Mouse (Mus musculus) CD8-positive naive resting alpha-beta T cell, adult 57 days (primary cell): ENCODE data around the gene Atmin. TPM values are rescaled to one million over a fixed set of nuclear protein-coding genes. Genes with fewer than 3 reads are reported as not detected.

Experiments used
- total RNA-seq: library from RNA; stranded (reverse); gene quantifications from one replicate; pipeline ENCODE4 v1.2.4, GENCODE M21; 2023

Atmin gene
- 16.1 TPM for total RNA-seq

DNA sequence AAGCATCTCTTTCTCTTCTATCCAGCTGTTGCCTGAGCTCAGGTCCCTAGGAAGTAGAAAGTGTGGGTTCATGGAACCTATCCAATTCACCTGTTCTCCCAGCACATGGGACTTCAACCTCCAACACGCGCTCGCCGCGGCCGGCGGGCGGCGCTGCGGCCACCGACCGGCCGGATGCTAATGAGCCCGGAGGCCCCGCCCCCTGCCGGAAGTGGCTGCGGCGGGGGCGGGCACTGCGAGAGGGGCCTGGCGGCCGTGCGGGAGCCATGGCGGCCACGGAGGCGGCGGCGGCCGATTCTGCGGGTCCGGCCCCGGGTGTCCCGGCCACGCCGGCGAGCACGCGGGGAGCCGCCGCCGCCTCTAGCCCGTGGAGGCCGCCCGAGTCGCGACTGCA lies at the start of gene Atmin:
Gene Atmin (plus strand): TSS at position 233 of the 394 bp plus-strand sequence.

DNA sequence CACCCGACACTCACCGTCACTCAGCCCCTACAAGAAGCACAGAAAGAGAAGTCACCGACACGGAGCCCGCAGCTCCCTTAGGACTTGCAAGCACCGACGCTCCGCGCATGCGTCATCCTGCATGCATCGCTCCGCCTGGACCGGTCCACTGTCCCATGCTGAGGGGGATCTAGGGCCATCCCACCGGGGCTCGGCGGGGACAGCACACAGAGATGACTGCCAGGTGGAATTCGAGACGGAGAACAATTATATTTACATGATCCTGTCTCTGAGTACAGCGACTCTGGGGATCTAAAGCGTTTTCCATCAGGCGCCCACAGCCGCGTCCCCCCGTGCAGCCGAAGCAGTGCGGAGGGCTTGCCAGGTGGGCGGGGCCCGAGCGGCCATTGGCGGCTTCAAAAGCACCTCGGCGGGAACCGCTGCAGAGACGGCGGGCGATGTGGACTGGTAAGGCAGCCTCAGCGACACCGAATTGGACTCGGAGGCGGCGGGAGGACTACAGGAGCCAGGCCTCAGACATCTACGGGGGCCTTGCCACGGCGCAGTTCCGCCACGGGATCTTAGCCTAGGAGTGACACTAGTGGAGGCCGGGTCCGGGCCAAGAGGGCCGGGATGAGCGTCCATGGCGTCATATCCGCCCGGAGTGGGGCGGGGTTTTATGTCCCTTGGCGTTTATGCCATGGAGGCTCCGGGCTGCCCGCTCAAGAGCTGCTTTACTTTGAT lies 21.7 kb upstream of the Atmin start, which contains the start of the genes Cmc2 and Cenpn:
Gene Cmc2 (minus strand): TSS at position 119 of the 723 bp plus-strand sequence.
Gene Cenpn (plus strand): TSS at position 394 of the 723 bp plus-strand sequence.

DNA sequence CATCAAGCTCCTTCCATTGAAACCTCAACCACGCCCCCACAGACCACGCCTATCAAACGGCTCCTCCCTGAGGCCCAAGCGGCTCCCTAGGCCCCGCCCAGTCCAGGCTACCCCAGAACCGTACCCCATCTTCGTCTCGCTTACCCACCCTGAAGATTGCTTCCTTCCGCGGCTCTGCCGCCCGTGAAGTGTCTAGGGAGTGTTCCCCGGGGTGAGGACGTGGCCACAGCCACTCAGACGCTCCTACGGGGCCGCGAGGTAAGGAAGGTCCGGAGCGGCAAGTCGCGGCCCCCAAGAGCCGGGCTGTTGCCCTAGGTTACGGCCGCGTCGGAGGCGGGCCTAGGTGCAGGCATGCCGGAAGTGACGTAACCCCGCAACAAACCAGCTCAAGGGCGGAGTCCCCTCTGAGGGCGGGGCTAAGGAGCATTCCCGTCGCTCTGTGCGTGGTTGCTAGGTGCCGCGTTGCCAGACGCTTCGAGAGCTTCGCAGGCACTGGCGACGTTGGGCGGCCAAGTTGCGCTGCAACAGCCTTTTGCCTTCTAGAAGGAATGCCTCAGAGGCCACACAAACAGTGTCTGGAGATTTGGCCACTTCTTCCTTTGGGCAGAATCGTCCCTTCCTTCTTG lies 35.6 kb downstream of the Atmin start, which contains the start of gene 1700030J22Rik:
Gene 1700030J22Rik (minus strand): TSS at position 329 of the 626 bp plus-strand sequence.

DNA sequence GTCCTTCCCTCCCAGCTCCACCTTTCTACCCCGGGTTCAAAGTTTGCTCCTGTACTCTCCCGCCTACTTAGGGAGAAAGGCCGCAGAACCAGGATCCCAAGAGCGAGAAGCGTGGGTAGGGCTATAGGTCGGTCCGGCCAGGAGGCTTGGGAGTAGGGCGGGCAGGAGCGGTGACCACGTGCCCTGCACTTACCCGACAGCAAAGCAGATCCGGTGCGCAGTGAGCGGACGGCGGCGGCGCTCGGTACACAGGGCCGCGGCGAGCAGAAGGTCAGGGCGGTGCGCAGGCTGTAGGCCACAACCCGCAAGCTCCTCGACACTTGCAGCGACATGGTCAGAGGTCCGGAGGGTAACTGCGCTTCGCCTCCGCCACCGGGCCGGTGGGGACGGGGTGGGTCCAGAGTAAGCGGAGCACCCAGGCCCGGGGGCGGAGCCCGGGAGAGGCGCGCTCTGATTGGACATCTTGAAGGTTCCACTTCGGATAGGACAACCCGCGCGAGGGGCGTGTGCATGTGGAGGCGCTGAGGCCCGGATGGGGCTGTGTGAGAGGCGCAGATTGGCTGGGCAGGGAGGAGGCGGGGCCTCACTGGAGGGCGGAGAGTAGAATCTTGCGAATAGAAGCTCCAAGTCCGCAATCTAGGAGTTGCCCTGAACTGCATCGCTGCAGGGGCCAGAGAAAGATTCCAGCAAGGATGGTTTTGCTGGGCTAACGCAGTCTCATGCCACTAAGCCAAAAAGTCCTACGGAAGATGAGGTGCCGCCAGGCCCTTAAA lies 50.1 kb downstream of the Atmin start, which contains the start of gene Gcsh:
Gene Gcsh (minus strand): TSS at position 443 of the 773 bp plus-strand sequence.

Other genes with a start within 250 kb of the Atmin start
- 12.6 TPM for gene Cdyl2, start 210.4 kb upstream of the Atmin start, total RNA-seq
- 6.1 TPM for gene Cmc2, start 21.9 kb upstream of the Atmin start, total RNA-seq
- gene Cenpn, start 21.7 kb upstream of the Atmin start, total RNA-seq = 1.9 TPM
- 0.15 TPM for gene 1700030J22Rik, start 35.6 kb downstream of the Atmin start, total RNA-seq
- 8.6 TPM for gene Gcsh, start 50.1 kb downstream of the Atmin start, total RNA-seq
- gene Pkd1l2, start 139.1 kb downstream of the Atmin start, total RNA-seq = 0.21 TPM
- not detected for gene Bco1, start 152.5 kb downstream of the Atmin start, total RNA-seq
- gene Gan, start 214.7 kb downstream of the Atmin start, total RNA-seq = 12.4 TPM